Mouse (Mus musculus) hindbrain, embryonic 16.5 days (tissue): ENCODE data around the gene Primpol. TPM values are rescaled to one million over a fixed set of nuclear protein-coding genes. Genes with fewer than 3 reads are reported as not detected.

Experiments
- ATAC-seq: fragments of 200-750 bp; cut with Nextera tagmentation; 2 replicates; pipeline ENCODE4 v1.8.0; 2017; ENCODE audit warnings: moderate TSS enrichment, moderate library complexity
- H3K27ac ChIP-seq: fragments of 300-500 bp; sonication (generic); 2 replicates; pipeline ENCODE4 v1.5.1; 2014; ENCODE audit warnings: low read depth, mild to moderate bottlenecking, control low read depth, low read length, moderate library complexity
- H3K27me3 ChIP-seq: fragments of 300-500 bp; sonication (generic); replicated peaks from 2 replicates; pipeline ENCODE4 v1.6.1; 2014; ENCODE audit warnings: low read length; ENCODE audit not compliant: control insufficient read depth, insufficient read depth
- H3K36me3 ChIP-seq: fragments of 300-500 bp; sonication (generic); 2 replicates; pipeline ENCODE4 v1.6.1; 2014; ENCODE audit warnings: mild to moderate bottlenecking, low read length, moderate library complexity, mixed read lengths; ENCODE audit not compliant: control insufficient read depth, insufficient read depth
- H3K4me1 ChIP-seq: fragments of 300-500 bp; sonication (generic); 2 replicates; pipeline ENCODE4 v1.6.1; 2014; ENCODE audit warnings: low read depth, low read length; ENCODE audit not compliant: control insufficient read depth, insufficient read depth
- H3K4me2 ChIP-seq: fragments of 300-500 bp; sonication (generic); 2 replicates; pipeline ENCODE4 v1.6.1; 2014; ENCODE audit warnings: mild to moderate bottlenecking, low read length, control low read depth, moderate library complexity
- H3K4me3 ChIP-seq: fragments of 300-500 bp; sonication (generic); 2 replicates; pipeline ENCODE4 v1.5.1; 2014; ENCODE audit warnings: mild to moderate bottlenecking, low read length, control low read depth, moderate library complexity
- H3K9ac ChIP-seq: fragments of 300-500 bp; sonication (generic); 2 replicates; pipeline ENCODE4 v1.6.1; 2014; ENCODE audit warnings: low read depth, mild to moderate bottlenecking, control low read depth, low read length, moderate library complexity
- H3K9me3 ChIP-seq: fragments of 300-500 bp; sonication (generic); 2 replicates; pipeline ENCODE4 v1.6.1; 2014; ENCODE audit warnings: mild to moderate bottlenecking, low read length, moderate library complexity; ENCODE audit not compliant: control insufficient read depth
- WGBS: fragments of 180-500 bp; shearing (Covaris S2); extraction: QIAGEN DNeasy Blood & Tissue Kit; methylation state at CpG from one replicate; pipeline ENCODE4 v1.1.7; 2014; 5-methylcytosine and 5-hydroxymethylcytosine counted together
- polyA plus RNA-seq: library from polyadenylated mRNA; unstranded; fragments of >200 nt; fragmentation: Nextera tagmentation; extraction: Ambion mirVana; gene quantifications from 2 replicates; pipeline ENCODE4 v1.2.1, GENCODE M21; 2015

Gene Primpol
- polyA plus RNA-seq, 1 experiment from 2014 or later = 6.5 TPM

GRCm38 (mm10) chr8:46573964-46574363 is 43.0 kb downstream of the Primpol start:
- Histone ChIP-seq H3K4me3 (no peak overlapping the region), H3K4me2 (no peak overlapping the region), H3K36me3 (peaks cover 10% of the 10 kb centered on the region), H3K4me1 (no peaks in the 10 kb centered on the region), H3K9ac (no peak overlapping the region), H3K27ac (no peak overlapping the region), H3K27me3 (no peaks in the 10 kb centered on the region), H3K9me3 (no peaks in the 10 kb centered on the region)
- ATAC-seq = no peak
- WGBS = 91% methylated on average over 2 of the region's 2 CpGs

GRCm38 (mm10) chr8:46573446-46573845 is 43.6 kb downstream of the Primpol start:
- ATAC-seq = no peak
- Histone ChIP-seq H3K4me2 (no peak overlapping the region), H3K27ac (no peak overlapping the region), H3K27me3 (no peaks in the 10 kb centered on the region), H3K9me3 (no peaks in the 10 kb centered on the region), H3K4me3 (no peak overlapping the region), H3K9ac (no peak overlapping the region), H3K36me3 (peaks cover 7% of the 10 kb centered on the region; the same call in 1 of the 2 replicates), H3K4me1 (no peaks in the 10 kb centered on the region)
- WGBS = 84% methylated on average over 2 of the region's 2 CpGs

GRCm38 (mm10) chr8:46570673-46571072 is 46.3 kb downstream of the Primpol start:
- WGBS = 94% methylated on average over 9 of the region's 14 CpGs

GRCm38 (mm10) chr8:46569659-46570441 is 47.2 kb downstream of the Primpol start:
- 87% methylated on average over 19 of the region's 19 CpGs for WGBS
- H3K4me3 ChIP-seq = no peak overlapping the region
- no peak for ATAC-seq
- no peaks in the 10 kb centered on the region for H3K27me3 ChIP-seq
- H3K4me1 ChIP-seq = no peaks in the 10 kb centered on the region
- H3K9ac ChIP-seq = no peak overlapping the region
- no peaks in the 10 kb centered on the region for H3K9me3 ChIP-seq
- H3K36me3 ChIP-seq = no peaks in the 10 kb centered on the region; the same call in 1 of the 2 replicates
- no peak overlapping the region for H3K4me2 ChIP-seq
- H3K27ac ChIP-seq = no peak overlapping the region

More at GRCm38 (mm10) chr8:46570673-46571072, 46.3 kb downstream of the Primpol start:
- Histone ChIP-seq H3K9me3 (no peaks in the 10 kb centered on the region), H3K36me3 (no peaks in the 10 kb centered on the region), H3K9ac (no peak overlapping the region), H3K27me3 (no peaks in the 10 kb centered on the region), H3K27ac (no peak overlapping the region), H3K4me1 (no peaks in the 10 kb centered on the region), H3K4me3 (no peak overlapping the region), H3K4me2 (no peak overlapping the region)
- no peak for ATAC-seq

GRCm38 (mm10) chr8:46568942-46569341 is 48.1 kb downstream of the Primpol start:
- H3K4me1 ChIP-seq = no peaks in the 10 kb centered on the region
- no peak overlapping the region for H3K27ac ChIP-seq
- no peaks in the 10 kb centered on the region; the same call in 1 of the 2 replicates for H3K36me3 ChIP-seq
- H3K9ac ChIP-seq = no peak overlapping the region
- H3K27me3 ChIP-seq = no peaks in the 10 kb centered on the region
- H3K4me2 ChIP-seq = no peak overlapping the region
- H3K4me3 ChIP-seq = no peak overlapping the region
- ATAC-seq = no peak
- 81% methylated on average over 2 of the region's 2 CpGs for WGBS
- H3K9me3 ChIP-seq = no peaks in the 10 kb centered on the region

- H3K4me1 ChIP-seq = no peaks in the 10 kb centered on the region
- no peak overlapping the region for H3K9ac ChIP-seq
- H3K27me3 ChIP-seq = no peaks in the 10 kb centered on the region
- H3K27ac ChIP-seq = no peak overlapping the region
- no peaks in the 10 kb centered on the region; the same call in 1 of the 2 replicates for H3K36me3 ChIP-seq
- H3K9me3 ChIP-seq = no peaks in the 10 kb centered on the region
- H3K4me3 ChIP-seq = no peak overlapping the region
- H3K4me2 ChIP-seq = no peak overlapping the region
- ATAC-seq = no peak
- WGBS = 94% methylated on average over 8 of the region's 8 CpGs
Measured at GRCm38 (mm10) chr8:46567946-46568345, 49.1 kb downstream of the Primpol start.

- no peak overlapping the region for H3K9ac ChIP-seq
- no peak overlapping the region for H3K4me3 ChIP-seq
- H3K4me1 ChIP-seq = no peaks in the 10 kb centered on the region
- H3K4me2 ChIP-seq = no peak overlapping the region
- no peak for ATAC-seq
- no peak overlapping the region for H3K27ac ChIP-seq
- no peaks in the 10 kb centered on the region; the same call in 1 of the 2 replicates for H3K36me3 ChIP-seq
- WGBS = 74% methylated on average over 7 of the region's 7 CpGs
- no peaks in the 10 kb centered on the region for H3K9me3 ChIP-seq
- H3K27me3 ChIP-seq = no peaks in the 10 kb centered on the region
Measured at GRCm38 (mm10) chr8:46566914-46567529, 50.0 kb downstream of the Primpol start.

- 89% methylated on average over 16 of the region's 16 CpGs for WGBS
- H3K9me3 ChIP-seq = no peaks in the 10 kb centered on the region
- no peak overlapping the region for H3K27ac ChIP-seq
- H3K36me3 ChIP-seq = no peaks in the 10 kb centered on the region; the same call in 1 of the 2 replicates
- H3K27me3 ChIP-seq = no peaks in the 10 kb centered on the region
- H3K4me1 ChIP-seq = no peaks in the 10 kb centered on the region
- no peak overlapping the region for H3K9ac ChIP-seq
- H3K4me2 ChIP-seq = no peak overlapping the region
- H3K4me3 ChIP-seq = no peak overlapping the region
- ATAC-seq = no peak
Measured at GRCm38 (mm10) chr8:46562333-46562732, 54.7 kb downstream of the Primpol start.

GRCm38 (mm10) chr8:46559428-46559827 is 57.6 kb downstream of the Primpol start:
- H3K36me3 ChIP-seq = no peaks in the 10 kb centered on the region
- H3K4me3 ChIP-seq = no peak overlapping the region
- H3K27me3 ChIP-seq = no peaks in the 10 kb centered on the region
- no peak overlapping the region for H3K4me2 ChIP-seq
- no peaks in the 10 kb centered on the region for H3K4me1 ChIP-seq
- 80% methylated on average over 6 of the region's 6 CpGs for WGBS
- no peak overlapping the region for H3K9ac ChIP-seq
- no peak for ATAC-seq
- H3K27ac ChIP-seq = no peak overlapping the region
- no peaks in the 10 kb centered on the region for H3K9me3 ChIP-seq
